Mouse (Mus musculus) forebrain, embryonic 13.5 days (tissue): Measurements from ENCODE around the gene Appbp2. TPM values are rescaled to one million over a fixed set of nuclear protein-coding genes. Genes with fewer than 3 reads are reported as not detected.

Experiments used
- ATAC-seq: fragments of 200-750 bp; cut with Nextera tagmentation; 2 replicates; pipeline ENCODE4 v1.8.0; 2017
- H3K27ac ChIP-seq: fragments of 300-500 bp; sonication (generic); 2 replicates; pipeline ENCODE4 v1.5.1; 2015; ENCODE audit warnings: inconsistent platforms, mild to moderate bottlenecking, moderate library complexity
- H3K27me3 ChIP-seq: fragments of 300-500 bp; sonication (generic); 2 replicates; pipeline ENCODE4 v1.6.1; 2015; ENCODE audit warnings: mild to moderate bottlenecking, inconsistent platforms
- H3K36me3 ChIP-seq: fragments of 300-500 bp; sonication (generic); 2 replicates; pipeline ENCODE4 v1.6.1; 2015; ENCODE audit warnings: mild to moderate bottlenecking, inconsistent platforms; ENCODE audit not compliant: poor library complexity, severe bottlenecking
- H3K4me1 ChIP-seq: fragments of 300-500 bp; sonication (generic); 2 replicates; pipeline ENCODE4 v1.6.1; 2015; ENCODE audit warnings: inconsistent platforms
- H3K4me2 ChIP-seq: fragments of 300-500 bp; sonication (generic); 2 replicates; pipeline ENCODE4 v1.6.1; 2015; ENCODE audit warnings: inconsistent platforms, mild to moderate bottlenecking, moderate library complexity
- H3K4me3 ChIP-seq: fragments of 300-500 bp; sonication (generic); 2 replicates; pipeline ENCODE4 v1.5.1; 2015; ENCODE audit warnings: mild to moderate bottlenecking, inconsistent platforms
- H3K9ac ChIP-seq: fragments of 300-500 bp; sonication (generic); 2 replicates; pipeline ENCODE4 v1.6.1; 2015; ENCODE audit warnings: mild to moderate bottlenecking, inconsistent platforms
- H3K9me3 ChIP-seq: fragments of 300-500 bp; sonication (generic); replicated peaks from 2 replicates; pipeline ENCODE4 v1.6.1; 2016; ENCODE audit warnings: inconsistent platforms
- WGBS: fragments of 180-500 bp; shearing (Covaris S2); methylation state at CpG from one replicate; pipeline ENCODE4 v1.1.7; 2015; 5-methylcytosine and 5-hydroxymethylcytosine counted together
- polyA plus RNA-seq: library from polyadenylated mRNA; unstranded; fragments of >200 nt; fragmentation: Nextera tagmentation; extraction: Ambion mirVana; gene quantifications from 2 replicates; pipeline ENCODE4 v1.2.1, GENCODE M21; 2015

Appbp2 gene
- polyA plus RNA-seq, 1 experiment from 2014 or later = 46.3 TPM

DNA sequence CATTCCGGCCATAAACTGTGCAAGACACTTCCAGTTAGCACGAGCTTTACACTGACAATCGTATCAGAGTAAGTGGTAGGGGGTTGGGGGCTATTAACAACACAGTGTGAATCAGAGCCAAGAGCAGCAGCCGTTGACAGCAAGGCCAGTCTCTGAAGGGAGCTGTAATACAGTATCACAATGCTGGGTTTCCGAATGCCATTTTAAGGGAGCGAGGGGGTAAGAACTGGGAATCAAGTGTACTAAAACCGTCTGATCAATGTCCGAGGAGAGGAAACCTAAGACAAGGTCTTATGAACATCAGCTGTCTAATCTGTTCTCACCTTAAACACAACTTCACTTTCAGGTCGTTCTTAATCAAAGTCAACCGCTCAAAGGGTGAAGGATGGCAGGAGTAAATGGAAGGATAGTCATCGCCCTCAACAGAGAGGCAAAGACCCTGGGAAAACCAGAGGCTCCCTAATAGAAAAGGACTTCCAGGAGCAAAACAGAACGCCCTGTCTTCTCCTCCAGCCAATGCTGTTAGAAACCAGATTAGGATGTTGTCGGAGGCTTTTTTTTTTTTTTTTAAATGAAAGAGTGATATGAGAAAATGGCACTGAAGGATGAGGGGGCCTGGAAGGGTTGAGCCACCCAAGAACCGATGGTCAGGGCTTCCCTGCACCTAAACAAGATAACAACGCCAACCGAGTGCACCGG lies 96.0 kb downstream of the Appbp2 start:
- peak overlapping the region; percentile 66 for H3K4me2 ChIP-seq
- no peaks in the 10 kb centered on the region for H3K36me3 ChIP-seq
- WGBS = 1% methylated on average over 17 of the region's 17 CpGs
- H3K27ac ChIP-seq = peak overlapping the region; percentile 83
- H3K9me3 ChIP-seq = no peaks in the 10 kb centered on the region
- no peak for ATAC-seq
- H3K4me1 ChIP-seq = peaks cover 23% of the 10 kb centered on the region
- H3K4me3 ChIP-seq = peak overlapping the region; percentile 85
- H3K27me3 ChIP-seq = no peaks in the 10 kb centered on the region
- H3K9ac ChIP-seq = peak overlapping the region; percentile 88

Other genes starting within 250 kb of the Appbp2 start
- 7.8 and 9.0 TPM in 2 replicates for gene Usp32, start 95.0 kb downstream of the Appbp2 start, polyA plus RNA-seq
- gene 1700125H20Rik, start 64.7 kb downstream of the Appbp2 start, polyA plus RNA-seq = 0.26 and 0.54 TPM in 2 replicates
- 22.3 and 22.6 TPM in 2 replicates for gene Ppm1d, start 76.1 kb upstream of the Appbp2 start, polyA plus RNA-seq
- gene Bcas3, start 118.0 kb upstream of the Appbp2 start, polyA plus RNA-seq = 19.6 and 19.7 TPM in 2 replicates